Mouse (Mus musculus) myocyte (in vitro differentiated cells): ENCODE measurements around the gene Cacna1i. TPM values are rescaled to one million over a fixed set of nuclear protein-coding genes. Genes with fewer than 3 reads are reported as not detected.

Experiments
- H3K27me3 ChIP-seq: one replicate; pipeline ENCODE4 v1.6.1; 2011; ENCODE audit not compliant: control insufficient read depth, insufficient read depth, insufficient read length
- H3K36me3 ChIP-seq: one replicate; pipeline ENCODE4 v1.6.1; 2011; ENCODE audit not compliant: control insufficient read depth, insufficient read depth
- H3K4me2 ChIP-seq: one replicate; pipeline ENCODE4 v1.6.1; 2011; ENCODE audit warnings: low read depth, control low read depth
- H3K4me3 ChIP-seq: one replicate; pipeline ENCODE4 v1.5.1; 2011; ENCODE audit warnings: mild to moderate bottlenecking, control low read depth, moderate library complexity
- H3K79me2 ChIP-seq: one replicate; pipeline ENCODE4 v1.6.1; 2011; ENCODE audit not compliant: control insufficient read depth, insufficient read depth
- H3ac ChIP-seq: one replicate; pipeline ENCODE4 v1.6.1; 2011; ENCODE audit not compliant: control insufficient read depth, insufficient read length
- CEBPB ChIP-seq: IDR thresholded peaks from 2 replicates; pipeline ENCODE4 v1.6.1; 2011; ENCODE audit warnings: mild to moderate bottlenecking, moderate library complexity; ENCODE audit not compliant: poor library complexity, insufficient read depth, severe bottlenecking
- E2F4 ChIP-seq: IDR thresholded peaks from one replicate; pipeline ENCODE4 v1.6.1; 2011; ENCODE audit warnings: mild to moderate bottlenecking, control low read depth, moderate library complexity; ENCODE audit not compliant: insufficient read depth
- MAX ChIP-seq: IDR thresholded peaks from one replicate; pipeline ENCODE4 v1.6.1; 2011; ENCODE audit warnings: low read depth, mild to moderate bottlenecking, control low read depth
- MYOD1 ChIP-seq, 3 experiments: IDR thresholded peaks; one replicate each; pipeline ENCODE4 v1.6.1; 2011; ENCODE audit warnings: control low read depth in 2 of 3, low read depth in 2 of 3, mild to moderate bottlenecking in 2 of 3, moderate library complexity in 1 of 3; ENCODE audit not compliant: insufficient read length in 2 of 3, control insufficient read depth in 1 of 3
- MYOG ChIP-seq, 3 experiments: IDR thresholded peaks; one replicate each; pipeline ENCODE4 v1.6.1; 2011; ENCODE audit warnings: control low read depth in 2 of 3, low read depth in 2 of 3, mild to moderate bottlenecking in 2 of 3; ENCODE audit not compliant: insufficient read length in 2 of 3, control insufficient read depth in 1 of 3, insufficient read depth in 1 of 3
- POLR2A ChIP-seq: IDR thresholded peaks from one replicate; pipeline ENCODE4 v1.6.1; 2011; ENCODE audit warnings: low read depth, mild to moderate bottlenecking, control low read depth, moderate library complexity; ENCODE audit not compliant: insufficient read length
- POLR2AphosphoS2 ChIP-seq: IDR thresholded peaks from one replicate; pipeline ENCODE4 v1.6.1; 2011; ENCODE audit warnings: low read depth, control low read depth; ENCODE audit not compliant: insufficient read length
- REST ChIP-seq: IDR thresholded peaks from one replicate; pipeline ENCODE4 v1.6.1; 2011; ENCODE audit warnings: mild to moderate bottlenecking, control low read depth, moderate library complexity; ENCODE audit not compliant: insufficient read depth, insufficient read length
- SRF ChIP-seq: IDR thresholded peaks from one replicate; pipeline ENCODE4 v1.6.1; 2011; ENCODE audit warnings: low read depth; ENCODE audit not compliant: control insufficient read depth, insufficient read length
- TCF12 ChIP-seq: IDR thresholded peaks from one replicate; pipeline ENCODE4 v1.6.1; 2011; ENCODE audit warnings: mild to moderate bottlenecking, control low read depth; ENCODE audit not compliant: poor library complexity, insufficient read depth, severe bottlenecking
- TCF3 ChIP-seq: IDR thresholded peaks from one replicate; pipeline ENCODE4 v1.6.1; 2011; ENCODE audit warnings: low read depth, control low read depth; ENCODE audit not compliant: insufficient read length
- USF1 ChIP-seq: IDR thresholded peaks from one replicate; pipeline ENCODE4 v1.6.1; 2011; ENCODE audit warnings: low read depth, mild to moderate bottlenecking, control low read depth, moderate library complexity
- polyA plus RNA-seq: library from polyadenylated mRNA; unstranded; fragments of >200 nt; fragmentation: generic; extraction: Trizol; gene quantifications from one replicate; pipeline ENCODE4 v1.2.1, GENCODE M21; 2012; ENCODE audit warnings: missing spikeins

Gene Cacna1i
- polyA plus RNA-seq, 1 experiment, result 0.04 TPM

- no peak overlapping the region for H3ac ChIP-seq
- H3K36me3 ChIP-seq, result no peaks in the 10 kb centered on the region
- TF ChIP-seq TCF12, result no peak
- no peak for TF ChIP-seq REST
- TF ChIP-seq TCF3, result no peak
- TF ChIP-seq USF1, result no peak
- TF ChIP-seq MYOD1 (IDR thresholded peaks at IDR 0.05; ENCODE audit: control insufficient read depth in 1 of 3, insufficient read length in 2 of 3, low read depth in 2 of 3), result no peak
- no peak for TF ChIP-seq POLR2AphosphoS2
- TF ChIP-seq MYOG (IDR thresholded peaks at IDR 0.05; ENCODE audit: control insufficient read depth in 1 of 3, insufficient read depth in 1 of 3, insufficient read length in 2 of 3, low read depth in 2 of 3), result no peak
- TF ChIP-seq MAX, result no peak
- TF ChIP-seq CEBPB, result no peak
- H3K27me3 ChIP-seq, result peaks cover 4% of the 10 kb centered on the region
- H3K79me2 ChIP-seq, result no peaks in the 10 kb centered on the region
- no peak overlapping the region for H3K4me3 ChIP-seq
- no peak overlapping the region for H3K4me2 ChIP-seq
Measured at GRCm38 (mm10) chr15:80277107-80277506, 9.9 kb upstream of the Cacna1i start.

GRCm38 (mm10) chr15:80277625-80278024 lies 9.4 kb upstream of the Cacna1i start:
- peaks cover 9% of the 10 kb centered on the region for H3K27me3 ChIP-seq
- H3ac ChIP-seq, result no peak overlapping the region
- no peak overlapping the region for H3K4me2 ChIP-seq
- H3K36me3 ChIP-seq, result no peaks in the 10 kb centered on the region
- no peaks in the 10 kb centered on the region for H3K79me2 ChIP-seq
- TF ChIP-seq MAX, result peak; percentile 93
- TF ChIP-seq MYOG (IDR thresholded peaks at IDR 0.05; ENCODE audit: control insufficient read depth in 1 of 3, insufficient read depth in 1 of 3, insufficient read length in 2 of 3, low read depth in 2 of 3), result peak in 1 of 3 experiments; percentile 52
- TF ChIP-seq MYOD1 (IDR thresholded peaks at IDR 0.05; ENCODE audit: control insufficient read depth in 1 of 3, insufficient read length in 2 of 3, low read depth in 2 of 3), result peak in 1 of 3 experiments; percentile 17
- no peak for TF ChIP-seq CEBPB
- TF ChIP-seq E2F4, result no peak
- no peak for TF ChIP-seq POLR2AphosphoS2
- TF ChIP-seq TCF3, result no peak
- no peak for TF ChIP-seq POLR2A
- no peak for TF ChIP-seq TCF12
- no peak for TF ChIP-seq SRF
- no peak for TF ChIP-seq USF1
- peak; percentile 97 for TF ChIP-seq REST
- H3K4me3 ChIP-seq, result no peak overlapping the region

GRCm38 (mm10) chr15:80278121-80278759 lies 8.8 kb upstream of the Cacna1i start:
- Histone ChIP-seq H3K79me2 (no peaks in the 10 kb centered on the region), H3K27me3 (peaks cover 15% of the 10 kb centered on the region), H3K36me3 (no peaks in the 10 kb centered on the region), H3K4me2 (no peak overlapping the region), H3K4me3 (no peak overlapping the region), H3ac (no peak overlapping the region)
- TF ChIP-seq MYOG (IDR thresholded peaks at IDR 0.05; ENCODE audit: control insufficient read depth in 1 of 3, insufficient read depth in 1 of 3, insufficient read length in 2 of 3, low read depth in 2 of 3) (no peak), CEBPB (no peak), USF1 (no peak), MYOD1 (IDR thresholded peaks at IDR 0.05; ENCODE audit: control insufficient read depth in 1 of 3, insufficient read length in 2 of 3, low read depth in 2 of 3) (no peak), MAX (no peak), TCF12 (no peak), REST (no peak), E2F4 (no peak), POLR2A (no peak), TCF3 (no peak), POLR2AphosphoS2 (no peak), SRF (no peak)

GRCm38 (mm10) chr15:80279053-80279452 lies 8.0 kb upstream of the Cacna1i start:
- TF ChIP-seq TCF3, result no peak
- TF ChIP-seq SRF, result no peak
- TF ChIP-seq CEBPB, result no peak
- TF ChIP-seq E2F4, result no peak
- no peak for TF ChIP-seq REST
- TF ChIP-seq MYOG (IDR thresholded peaks at IDR 0.05; ENCODE audit: control insufficient read depth in 1 of 3, insufficient read depth in 1 of 3, insufficient read length in 2 of 3, low read depth in 2 of 3), result no peak
- no peak for TF ChIP-seq POLR2A
- no peak for TF ChIP-seq USF1
- TF ChIP-seq TCF12, result no peak
- no peak for TF ChIP-seq MAX
- TF ChIP-seq MYOD1 (IDR thresholded peaks at IDR 0.05; ENCODE audit: control insufficient read depth in 1 of 3, insufficient read length in 2 of 3, low read depth in 2 of 3), result no peak
- TF ChIP-seq POLR2AphosphoS2, result no peak

GRCm38 (mm10) chr15:80280646-80281045 lies 6.4 kb upstream of the Cacna1i start:
- no peak overlapping the region for H3ac ChIP-seq
- H3K4me2 ChIP-seq, result no peak overlapping the region
- H3K79me2 ChIP-seq, result no peaks in the 10 kb centered on the region
- no peak overlapping the region for H3K4me3 ChIP-seq
- no peak for TF ChIP-seq TCF3
- no peak for TF ChIP-seq POLR2AphosphoS2
- TF ChIP-seq REST, result no peak
- TF ChIP-seq SRF, result no peak
- TF ChIP-seq MAX, result no peak
- TF ChIP-seq MYOG (IDR thresholded peaks at IDR 0.05; ENCODE audit: control insufficient read depth in 1 of 3, insufficient read depth in 1 of 3, insufficient read length in 2 of 3, low read depth in 2 of 3), result no peak
- no peak for TF ChIP-seq MYOD1 (IDR thresholded peaks at IDR 0.05; ENCODE audit: control insufficient read depth in 1 of 3, insufficient read length in 2 of 3, low read depth in 2 of 3)
- TF ChIP-seq CEBPB, result no peak
- no peak for TF ChIP-seq TCF12
- peaks cover 34% of the 10 kb centered on the region for H3K27me3 ChIP-seq
- no peaks in the 10 kb centered on the region for H3K36me3 ChIP-seq

More at GRCm38 (mm10) chr15:80279053-80279452, 8.0 kb upstream of the Cacna1i start:
- Histone ChIP-seq H3K79me2 (no peaks in the 10 kb centered on the region), H3K36me3 (no peaks in the 10 kb centered on the region), H3K4me3 (no peak overlapping the region), H3K27me3 (peaks cover 23% of the 10 kb centered on the region), H3ac (no peak overlapping the region), H3K4me2 (no peak overlapping the region)
